Mouse (Mus musculus) kidney, postnatal 4 days (tissue): Measurements from ENCODE around the gene Srsf7.
A peak's percentile ranks its signal among the peaks of the same experiment; 100 is the strongest.
"Not testable (repeated sequence)": the region's sequence is repeated elsewhere in the genome, so short reads cannot be mapped to it uniquely, and the experiment has no call there.

Source experiments
- DNase-seq, 2 experiments: peaks; one replicate each; pipeline ENCODE4 v3.0.0; 2021; ENCODE audit warnings: mixed read lengths in 2 of 2

Srsf7 gene

DNA sequence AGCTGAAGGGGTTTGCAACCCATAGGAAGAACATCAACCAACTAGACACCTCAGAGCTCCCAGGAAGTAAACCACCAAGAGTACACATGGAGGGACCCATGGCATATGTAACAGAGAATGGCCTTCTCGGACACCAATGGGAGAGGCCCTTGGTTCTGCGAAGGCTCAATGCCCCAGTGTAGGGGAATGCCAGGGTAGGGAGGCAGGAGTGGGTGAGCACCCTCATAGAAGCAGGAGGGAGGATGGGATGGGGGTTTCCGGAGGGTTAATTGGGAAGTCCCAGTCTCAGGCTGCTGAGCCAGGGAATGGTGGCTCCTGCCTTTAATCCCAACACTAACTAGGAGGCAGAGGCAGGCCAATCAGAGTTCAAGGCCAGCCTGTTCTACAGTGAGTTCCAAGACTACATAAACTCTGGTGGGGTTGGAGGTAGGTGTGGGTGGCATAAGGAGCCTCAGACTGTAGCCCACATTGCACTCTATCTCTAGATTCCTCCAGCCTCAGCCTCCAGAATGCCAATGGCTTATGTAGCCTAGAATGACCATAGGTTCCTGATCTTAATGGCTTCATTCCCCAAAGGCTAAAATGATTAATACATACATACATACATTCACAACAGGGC is 7.8 kb downstream of the Srsf7 start:
- DNase-seq = no peak

DNA sequence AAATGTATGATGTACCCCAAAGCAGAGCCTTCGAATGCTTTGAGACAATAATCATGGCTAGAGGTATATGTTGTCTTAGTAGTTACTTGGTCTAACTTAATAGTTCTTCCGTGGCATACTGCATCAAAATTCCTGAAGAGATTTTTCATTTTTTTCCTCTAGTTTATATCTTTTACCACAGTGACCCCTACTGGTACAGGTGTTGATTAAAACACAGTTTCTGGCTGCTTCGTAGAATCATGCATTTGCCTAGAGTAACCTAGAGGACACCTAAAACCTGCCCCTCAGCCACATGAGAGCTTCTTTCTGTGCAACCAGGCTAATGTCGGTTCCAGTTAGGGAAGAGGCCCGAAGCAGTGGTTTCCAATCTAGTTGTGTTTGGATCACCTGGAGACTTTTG is 14.0 kb downstream of the Srsf7 start:
- no peak for DNase-seq

GRCm38 (mm10) chr17:80183615-80184014 is 23.5 kb downstream of the Srsf7 start:
- no peak for DNase-seq

- no peak for DNase-seq
Observed at GRCm38 (mm10) chr17:80180468-80180867, 26.6 kb downstream of the Srsf7 start.

DNA sequence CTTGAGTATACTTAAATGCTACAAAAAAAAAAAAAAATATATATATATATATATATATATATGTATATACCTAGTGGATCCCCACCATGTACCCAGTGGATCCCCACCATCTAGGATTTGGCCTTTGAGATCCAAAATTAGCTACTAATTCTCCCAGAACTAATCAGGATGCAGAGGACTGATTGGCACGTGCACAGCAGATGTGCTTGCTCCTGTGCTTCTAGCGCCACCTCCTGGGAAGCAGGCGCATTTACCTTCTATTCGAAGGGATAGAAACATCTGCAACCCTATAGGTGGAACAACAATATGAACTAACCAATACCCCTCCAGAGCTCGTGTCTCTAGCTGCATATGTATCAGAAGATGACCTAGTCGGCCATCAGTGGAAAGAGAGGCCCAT is 27.1 kb downstream of the Srsf7 start:
- peak; percentile 82 to 87 for DNase-seq

- DNase-seq = not testable (repeated sequence)
Observed at GRCm38 (mm10) chr17:80178846-80179245, 28.3 kb downstream of the Srsf7 start.

DNA sequence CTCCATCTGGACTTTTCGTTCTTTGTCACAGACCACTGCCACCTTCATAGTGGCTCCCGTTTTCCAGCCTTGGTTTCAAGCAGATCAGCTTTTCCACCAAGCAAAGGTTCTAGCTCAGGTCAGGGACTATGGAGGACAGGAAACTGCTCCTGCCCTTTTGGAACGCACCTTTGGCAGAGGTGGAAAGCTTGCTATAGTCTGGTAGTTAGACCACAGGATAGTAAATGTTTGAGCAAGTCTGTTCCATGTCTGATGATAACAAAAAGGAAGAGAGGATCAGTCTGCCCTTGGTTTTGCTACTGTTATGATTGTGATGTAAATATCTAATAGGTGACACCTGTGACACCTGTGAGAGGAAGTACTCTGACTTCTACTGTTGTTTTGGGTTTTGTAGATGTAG is 31.1 kb downstream of the Srsf7 start:
- DNase-seq = no peak

DNA sequence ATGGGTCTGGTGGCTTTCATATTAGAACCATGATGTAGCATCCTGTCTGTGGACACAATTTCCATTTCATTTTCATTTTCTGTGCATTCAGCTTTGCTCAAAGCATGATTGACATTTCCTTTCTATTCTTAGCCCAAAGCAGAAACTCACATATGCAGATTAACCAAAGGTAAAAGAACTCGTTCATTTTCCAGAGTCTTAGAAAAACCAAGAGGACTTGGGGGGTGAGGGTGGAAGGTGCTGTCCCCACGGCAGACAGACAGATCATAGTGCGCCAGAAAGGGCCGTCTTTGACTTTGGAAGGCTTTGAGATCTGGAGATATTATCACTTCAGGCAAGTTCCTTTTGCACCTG is 31.7 kb downstream of the Srsf7 start:
- no peak for DNase-seq

DNA sequence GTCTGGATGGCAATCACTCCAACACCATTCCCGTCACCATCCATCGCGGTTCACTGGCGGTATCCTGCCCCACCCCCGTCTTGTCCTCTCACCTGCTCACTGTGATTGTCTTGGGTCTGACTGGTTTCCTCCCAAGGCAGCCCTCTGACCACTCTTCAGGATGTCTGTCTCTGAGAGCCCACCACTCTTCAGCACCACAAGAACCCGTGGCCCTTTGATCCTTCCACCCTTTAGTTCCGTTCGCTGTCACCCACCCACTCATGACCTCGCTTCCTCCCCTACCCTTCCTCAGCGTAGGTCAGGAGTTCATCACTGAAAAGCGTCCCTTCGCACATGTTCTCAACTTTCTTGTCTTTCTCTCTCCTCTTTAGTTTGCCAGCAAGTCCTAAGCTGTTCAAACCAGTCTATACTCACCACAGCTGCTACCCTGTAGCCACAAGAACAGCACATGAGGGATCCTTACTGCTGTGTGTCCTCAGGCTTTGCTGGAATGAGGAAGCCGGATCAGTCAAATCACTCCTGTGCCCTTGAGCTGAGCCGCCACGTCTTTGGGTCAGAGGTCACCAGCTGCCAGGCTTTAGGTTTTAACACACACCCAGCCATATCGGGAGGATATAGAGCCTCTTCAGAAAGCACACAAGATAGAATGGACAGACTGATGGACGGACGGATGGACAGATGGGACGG is 32.3 kb downstream of the Srsf7 start:
- peak in 1 of 2 experiments; percentile 40 for DNase-seq

- DNase-seq = no peak
Observed at GRCm38 (mm10) chr17:80174146-80174545, 33.0 kb downstream of the Srsf7 start.

DNA sequence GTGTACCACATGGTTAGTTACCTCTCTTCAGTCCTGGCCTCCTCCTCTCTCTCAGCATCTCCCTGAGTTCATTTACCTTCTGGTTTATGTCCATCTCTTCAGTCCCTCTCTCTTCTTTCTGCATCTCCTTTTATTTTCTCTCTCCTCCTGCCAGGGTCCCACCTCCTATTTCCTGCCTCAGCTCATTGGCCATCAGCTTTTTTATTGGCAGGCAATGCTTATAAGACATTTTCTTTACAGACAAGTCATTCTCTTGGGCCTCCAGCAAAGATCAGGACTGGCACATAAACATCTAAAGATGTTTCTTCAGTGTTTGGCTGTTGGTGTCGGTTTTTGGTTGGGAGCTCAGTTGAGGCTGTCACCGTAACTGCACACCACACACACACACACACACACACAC is 33.4 kb downstream of the Srsf7 start:
- no peak for DNase-seq

- DNase-seq = no peak
Observed at GRCm38 (mm10) chr17:80172761-80173160, 34.3 kb downstream of the Srsf7 start.

DNA sequence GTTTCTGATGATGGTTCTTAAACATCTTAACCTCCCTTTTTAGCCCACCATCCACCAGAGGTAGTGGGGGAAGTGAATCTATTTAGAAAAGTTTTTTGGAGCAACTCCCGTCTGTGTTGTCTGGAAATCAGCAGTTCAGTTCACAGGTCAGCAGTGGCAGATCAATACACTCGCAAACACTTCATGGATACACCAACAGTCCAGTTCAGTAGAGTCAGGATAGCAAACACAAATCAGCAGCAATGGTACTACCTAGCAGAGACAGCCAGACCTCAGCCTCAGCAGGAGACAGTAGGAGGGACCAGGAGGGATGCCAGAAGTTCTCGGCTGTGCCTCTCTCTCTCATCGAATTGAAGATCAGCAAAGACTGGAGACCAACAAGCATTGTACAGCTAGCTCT is 35.2 kb downstream of the Srsf7 start:
- DNase-seq = no peak

GRCm38 (mm10) chr17:80170951-80171350 is 36.2 kb downstream of the Srsf7 start:
- DNase-seq = no peak

DNA sequence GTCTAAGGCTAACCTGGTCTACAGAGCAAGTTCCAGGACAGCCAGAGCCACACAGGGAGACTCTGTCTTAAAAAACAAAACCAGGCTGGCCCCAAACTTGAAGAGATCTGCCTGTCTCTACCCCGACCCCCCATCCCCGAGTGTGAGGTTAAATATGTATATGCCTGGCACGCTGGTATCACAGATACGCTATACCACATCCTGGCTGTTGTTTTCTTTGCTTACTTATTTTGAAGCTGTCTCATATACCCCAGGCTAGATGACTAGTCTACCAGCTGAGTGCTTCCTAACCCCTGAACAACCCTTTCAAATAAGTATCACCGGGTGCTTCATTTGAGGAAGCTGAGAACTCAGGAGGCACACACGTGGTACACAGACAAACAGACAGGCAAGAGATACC is 37.3 kb downstream of the Srsf7 start:
- no peak for DNase-seq

DNA sequence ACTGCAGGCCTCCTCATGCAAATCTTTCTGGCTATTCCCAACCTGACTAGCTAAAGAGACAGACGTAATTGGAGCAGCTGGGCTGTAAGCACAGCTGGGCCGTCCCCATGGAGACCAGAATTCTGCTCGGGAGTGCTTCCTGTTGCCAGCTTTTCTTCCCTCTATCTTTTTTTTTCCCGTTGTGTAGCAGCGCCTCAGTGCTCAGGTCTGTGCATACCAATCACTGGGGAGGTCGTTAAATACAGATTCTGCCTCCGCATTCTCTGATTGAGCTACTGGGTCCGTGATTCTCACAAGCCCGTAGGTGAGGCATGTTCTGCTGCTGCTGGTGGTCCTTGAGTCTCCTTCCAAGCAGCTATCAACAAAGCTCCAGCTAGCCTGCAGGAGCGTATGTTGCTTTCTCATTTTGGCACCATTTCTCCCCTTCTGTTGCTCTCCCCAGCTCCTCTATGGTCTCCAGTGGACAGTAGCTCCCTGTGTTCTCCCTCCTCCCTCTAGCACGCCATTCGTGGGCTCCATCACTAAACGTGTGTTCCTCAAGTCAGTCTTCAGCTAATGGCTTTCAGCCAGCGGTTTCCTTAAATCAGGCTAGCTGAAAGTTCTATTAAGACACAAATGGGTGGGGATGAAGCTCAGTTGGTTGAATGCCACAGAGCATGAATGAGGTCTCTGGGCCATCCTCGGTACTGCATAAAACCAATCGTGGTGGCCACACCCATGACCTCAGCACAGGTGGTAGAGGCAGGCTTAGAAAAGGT is 38.5 kb downstream of the Srsf7 start:
- peak; percentile 69 to 75 for DNase-seq

- peak; percentile 17 to 46 for DNase-seq
Observed at GRCm38 (mm10) chr17:80167851-80168251, 39.3 kb downstream of the Srsf7 start.

DNA sequence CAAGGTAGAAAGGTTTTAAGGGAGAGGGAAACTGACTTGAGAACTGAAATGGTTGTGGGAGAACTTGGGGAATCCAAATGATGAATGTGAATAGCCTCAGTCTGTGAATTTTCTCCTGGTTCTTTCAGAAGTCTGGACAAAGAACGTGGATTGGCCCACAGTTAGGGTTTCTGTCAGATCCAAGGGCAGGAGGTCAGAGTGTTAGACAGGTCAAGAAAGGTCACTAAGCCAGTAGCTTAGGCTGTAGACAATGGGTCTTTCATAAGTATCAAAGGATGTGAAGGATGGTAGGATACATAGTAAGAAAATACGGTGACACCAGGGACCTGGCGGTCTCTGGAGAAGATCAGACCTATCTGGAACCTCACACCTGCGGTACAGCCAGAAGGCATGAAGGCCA is 39.7 kb downstream of the Srsf7 start:
- no peak for DNase-seq

DNA sequence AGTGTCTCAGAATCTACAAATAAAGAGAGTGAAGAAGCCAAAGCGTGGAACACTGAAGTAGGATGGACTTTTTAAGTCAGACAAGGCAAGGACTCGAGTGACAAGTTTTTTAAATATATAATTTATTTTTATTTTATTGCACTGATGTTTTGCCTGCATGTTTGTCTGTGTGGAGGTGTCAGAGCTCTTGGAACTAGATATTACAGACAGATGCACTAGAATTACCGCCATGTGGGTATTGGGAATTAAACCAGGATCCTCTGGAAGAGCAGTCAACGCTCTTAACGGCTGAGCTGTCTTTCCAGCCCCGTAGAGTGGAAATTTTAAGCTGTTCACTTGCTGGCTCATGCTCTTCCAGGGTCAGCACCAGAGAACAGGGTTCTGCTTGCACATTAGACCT is 40.8 kb downstream of the Srsf7 start:
- no peak for DNase-seq

DNA sequence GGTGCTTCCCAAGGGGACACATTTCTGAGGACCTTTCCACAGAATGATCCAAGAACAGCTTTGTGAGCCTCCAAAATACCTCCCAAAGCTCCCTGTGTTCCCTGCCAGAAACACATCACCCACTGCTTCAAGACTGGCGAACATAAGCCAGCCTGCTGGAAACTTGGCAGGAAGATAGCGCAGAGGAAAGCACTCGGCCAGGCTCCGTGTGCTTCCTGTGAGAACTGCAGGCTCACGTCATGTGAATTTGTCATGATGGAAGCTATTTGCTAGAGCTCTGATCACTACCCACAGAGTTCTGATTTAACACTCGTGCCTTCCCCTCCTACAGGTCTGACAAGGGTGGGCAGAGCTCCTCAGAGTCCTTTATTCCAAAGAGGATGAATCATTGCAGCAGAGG is 41.4 kb downstream of the Srsf7 start:
- DNase-seq = peak in 1 of 2 experiments; percentile 21

DNA sequence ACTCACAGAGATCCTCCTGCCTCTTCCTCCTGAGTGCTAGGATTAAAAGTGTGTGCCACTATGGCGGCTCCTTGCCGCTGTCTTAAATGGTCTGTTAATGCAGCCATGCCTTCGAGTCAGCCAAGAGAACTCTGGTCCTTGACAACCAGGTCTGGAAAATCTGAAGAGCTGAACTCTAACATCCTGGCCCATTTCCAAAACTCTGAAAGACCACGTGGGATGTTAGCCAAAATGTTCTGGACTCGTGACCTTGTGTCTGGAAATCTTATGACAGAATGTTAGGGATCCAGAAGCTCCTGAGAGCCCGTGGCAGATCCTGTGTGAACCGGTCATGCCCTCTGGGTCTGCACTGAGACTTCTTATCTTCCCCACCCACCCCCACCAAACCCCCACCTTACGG is 43.1 kb downstream of the Srsf7 start:
- DNase-seq = no peak

DNA sequence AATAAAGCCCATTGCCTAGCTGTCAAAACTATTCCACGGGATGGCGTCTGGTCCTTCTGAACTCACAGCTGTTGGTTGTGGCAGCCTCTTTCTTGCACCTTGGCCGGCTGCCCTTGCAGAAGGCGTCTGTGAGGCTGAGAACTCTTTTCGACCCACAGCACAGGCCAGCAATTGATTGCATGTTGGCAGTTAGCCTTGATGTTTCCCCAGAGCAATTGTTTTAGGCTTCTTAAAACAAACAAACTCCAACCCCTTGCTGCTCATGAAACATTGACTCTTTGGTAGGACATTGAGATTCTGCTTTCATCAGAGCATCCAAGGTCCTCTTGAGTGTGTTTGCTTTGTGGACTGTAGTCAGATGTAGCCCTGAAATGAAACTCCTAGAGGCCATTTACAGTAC is 46.7 kb downstream of the Srsf7 start:
- DNase-seq = peak; percentile 81 to 86

GRCm38 (mm10) chr17:80157489-80157888 is 49.6 kb downstream of the Srsf7 start:
- DNase-seq = no peak

DNA sequence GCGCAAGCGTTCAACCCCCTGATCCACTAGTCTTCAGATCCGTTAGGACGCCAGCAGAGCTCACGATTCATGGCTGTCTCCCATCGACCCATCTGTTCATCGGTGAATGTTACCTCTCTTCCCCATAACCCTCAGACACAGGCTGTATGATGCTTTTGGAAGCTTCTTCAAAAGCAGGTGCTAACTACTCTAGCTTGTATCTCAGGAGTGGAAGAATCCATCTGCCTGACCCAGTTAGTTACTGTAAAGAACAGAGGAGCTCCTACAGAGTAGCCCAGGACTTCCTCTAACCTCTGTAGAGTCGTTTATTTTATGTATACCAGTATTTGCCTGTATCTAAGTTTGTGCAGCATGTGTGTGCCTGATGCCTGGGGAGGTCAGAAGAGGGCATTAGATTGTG is 50.2 kb downstream of the Srsf7 start:
- DNase-seq = no peak
